Mouse (Mus musculus) midbrain, embryonic 11.5 days (tissue): ENCODE measurements around the gene Trim29. TPM values are rescaled to one million over a fixed set of nuclear protein-coding genes. Genes with fewer than 3 reads are reported as not detected.
A peak's percentile ranks its signal among the peaks of the same experiment; 100 is the strongest.

ENCODE experiments used
- ATAC-seq: fragments of 200-750 bp; cut with Nextera tagmentation; 2 replicates; pipeline ENCODE4 v1.8.0; 2017; ENCODE audit warnings: moderate TSS enrichment, moderate library complexity; ENCODE audit not compliant: low FRiP score
- DNase-seq: peaks from one replicate; pipeline ENCODE4 v3.0.0; 2015; ENCODE audit warnings: low spot score; ENCODE audit errors: missing footprints
- H3K27ac ChIP-seq: fragments of 300-500 bp; sonication (generic); 2 replicates; pipeline ENCODE4 v1.5.1; 2014; ENCODE audit warnings: low read depth, low read length
- H3K27me3 ChIP-seq: fragments of 300-500 bp; sonication (generic); 2 replicates; pipeline ENCODE4 v1.6.1; 2014; ENCODE audit warnings: mild to moderate bottlenecking, low read length, moderate library complexity, mixed read lengths; ENCODE audit not compliant: control insufficient read depth, insufficient read depth
- H3K36me3 ChIP-seq: fragments of 300-500 bp; sonication (generic); 2 replicates; pipeline ENCODE4 v1.6.1; 2014; ENCODE audit warnings: mild to moderate bottlenecking, low read length, moderate library complexity, mixed read lengths; ENCODE audit not compliant: control insufficient read depth, insufficient read depth
- H3K4me1 ChIP-seq: fragments of 300-500 bp; sonication (generic); 2 replicates; pipeline ENCODE4 v1.6.1; 2014; ENCODE audit warnings: low read length; ENCODE audit not compliant: control insufficient read depth, insufficient read depth
- H3K4me2 ChIP-seq: fragments of 300-500 bp; sonication (generic); 2 replicates; pipeline ENCODE4 v1.6.1; 2014; ENCODE audit warnings: mild to moderate bottlenecking, moderate library complexity
- H3K4me3 ChIP-seq: fragments of 300-500 bp; sonication (generic); 2 replicates; pipeline ENCODE4 v1.5.1; 2014; ENCODE audit warnings: low read depth, low read length
- H3K9ac ChIP-seq: fragments of 300-500 bp; sonication (generic); 2 replicates; pipeline ENCODE4 v1.6.1; 2014; ENCODE audit warnings: low read length
- H3K9me3 ChIP-seq: fragments of 300-500 bp; sonication (generic); 2 replicates; pipeline ENCODE4 v1.6.1; 2016; ENCODE audit warnings: low read length; ENCODE audit not compliant: control insufficient read depth
- WGBS: fragments of 180-500 bp; shearing (Covaris S2); extraction: QIAGEN DNeasy Blood & Tissue Kit; methylation state at CpG from one replicate; pipeline ENCODE4 v1.1.7; 2014; 5-methylcytosine and 5-hydroxymethylcytosine counted together
- polyA plus RNA-seq: library from polyadenylated mRNA; unstranded; fragments of >200 nt; fragmentation: Nextera tagmentation; extraction: Ambion mirVana; gene quantifications from 2 replicates; pipeline ENCODE4 v1.2.1, GENCODE M21; 2014

The Trim29 gene
- polyA plus RNA-seq, 1 experiment from 2014 or later, result 0.57 TPM

DNA sequence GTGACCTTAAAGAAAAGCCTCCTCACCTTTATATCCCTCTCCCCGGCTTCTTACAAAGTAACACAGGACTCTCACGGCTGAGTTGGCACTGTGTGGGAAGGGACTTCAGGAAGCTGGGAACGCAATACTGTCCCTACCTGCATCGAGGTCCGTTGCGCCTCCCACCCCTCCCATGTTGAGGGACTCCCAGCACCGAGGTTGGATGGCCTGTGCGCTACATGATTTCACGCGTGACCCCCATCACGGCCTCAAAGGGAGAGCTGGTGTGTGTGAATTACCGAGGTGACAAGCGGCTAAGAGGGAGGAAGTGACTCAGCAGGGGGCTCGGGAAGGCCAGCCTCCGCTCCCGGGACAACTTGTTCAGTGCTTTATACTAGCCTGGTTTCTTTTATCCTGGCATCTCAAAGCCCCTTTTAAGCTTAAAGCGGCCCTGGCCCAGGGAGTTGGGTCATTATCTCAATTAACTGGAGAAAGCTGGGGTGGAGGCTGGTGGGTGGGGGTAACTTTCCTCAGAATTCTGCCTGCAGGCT is 39.9 kb upstream of the Trim29 start:
- 1% methylated on average over 17 of the region's 17 CpGs for WGBS
- Histone ChIP-seq H3K4me2 (peak overlapping the region; percentile 27; the same call in 1 of the 2 replicates), H3K9me3 (no peaks in the 10 kb centered on the region), H3K4me3 (no peak overlapping the region), H3K4me1 (peaks cover 19% of the 10 kb centered on the region; the same call in 1 of the 2 replicates), H3K27ac (no peak overlapping the region), H3K9ac (no peak overlapping the region), H3K36me3 (no peaks in the 10 kb centered on the region), H3K27me3 (peaks cover 30% of the 10 kb centered on the region)
- ATAC-seq, result no peak
- DNase-seq, result peak; percentile 91

DNA sequence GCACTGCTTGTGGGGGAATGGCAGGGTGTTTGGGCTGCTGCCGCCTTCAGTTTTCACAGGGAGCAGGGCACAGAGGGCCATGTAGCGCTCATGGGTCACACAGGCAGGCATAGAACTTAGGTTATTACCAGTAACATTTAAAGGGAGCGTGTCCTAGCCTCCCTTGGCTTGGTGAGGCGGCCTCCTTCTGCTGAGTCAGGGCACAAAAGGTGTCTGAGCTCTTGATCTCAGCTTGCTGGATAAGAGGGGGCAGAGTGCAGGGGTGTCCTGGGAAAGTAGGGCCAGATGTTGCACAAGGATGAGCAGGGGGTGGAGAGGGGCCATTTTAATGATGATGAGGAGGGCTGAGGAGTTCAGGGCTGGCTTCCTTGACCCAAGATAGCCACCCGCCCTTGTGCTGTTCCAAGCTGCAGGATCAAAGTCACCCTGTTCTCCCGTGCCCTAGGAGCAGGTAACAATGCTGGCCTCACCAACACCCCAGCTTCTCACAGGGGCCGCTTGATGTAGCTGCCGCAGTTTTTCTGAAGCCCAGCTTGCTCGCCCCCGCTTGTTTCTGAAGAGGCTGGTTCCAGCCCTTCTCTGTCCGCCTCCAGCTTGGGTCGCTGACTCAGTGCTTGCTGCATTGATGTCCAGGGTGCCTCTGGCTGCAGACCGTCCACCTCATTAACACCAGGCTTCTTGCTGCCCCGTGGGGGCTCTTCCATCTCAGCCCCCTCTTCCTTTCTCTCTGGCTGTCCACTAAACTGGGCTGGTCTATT is 38.7 kb upstream of the Trim29 start:
- Histone ChIP-seq H3K4me3 (no peak overlapping the region), H3K36me3 (no peaks in the 10 kb centered on the region), H3K9ac (no peak overlapping the region), H3K27ac (no peak overlapping the region), H3K4me1 (peaks cover 19% of the 10 kb centered on the region; the same call in 1 of the 2 replicates), H3K4me2 (no peak overlapping the region), H3K27me3 (peaks cover 30% of the 10 kb centered on the region), H3K9me3 (no peaks in the 10 kb centered on the region)
- DNase-seq (peak; percentile 85), ATAC-seq (no peak)
- WGBS, result 41% methylated on average over 14 of the region's 14 CpGs

DNA sequence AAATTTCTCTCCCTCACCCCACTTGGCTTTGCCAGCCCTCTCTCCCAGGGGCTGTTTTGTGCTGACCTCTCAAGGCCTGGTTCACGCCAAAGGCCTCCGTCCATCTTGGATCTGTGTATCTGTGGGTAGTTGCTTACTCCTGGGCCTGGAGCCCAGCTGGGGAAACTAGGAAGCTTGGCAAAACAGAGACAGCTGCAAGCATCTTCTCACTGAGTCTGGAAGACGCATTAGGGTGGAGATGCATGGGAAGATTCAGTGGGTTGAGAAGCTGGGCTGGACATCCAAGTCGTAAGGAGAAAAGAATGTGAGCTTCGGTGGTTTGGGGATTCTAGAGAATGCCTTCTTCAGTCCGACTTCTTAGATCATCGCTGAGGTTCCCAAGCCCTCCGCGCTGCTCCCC is 36.9 kb upstream of the Trim29 start:
- Histone ChIP-seq H3K4me3 (no peak overlapping the region), H3K9ac (no peak overlapping the region), H3K27ac (no peak overlapping the region), H3K27me3 (peaks cover 30% of the 10 kb centered on the region), H3K36me3 (no peaks in the 10 kb centered on the region), H3K4me2 (no peak overlapping the region), H3K4me1 (peaks cover 19% of the 10 kb centered on the region; the same call in 1 of the 2 replicates), H3K9me3 (no peaks in the 10 kb centered on the region)
- DNase-seq (no peak), ATAC-seq (no peak)
- WGBS, result 82% methylated on average over 9 of the region's 9 CpGs

DNA sequence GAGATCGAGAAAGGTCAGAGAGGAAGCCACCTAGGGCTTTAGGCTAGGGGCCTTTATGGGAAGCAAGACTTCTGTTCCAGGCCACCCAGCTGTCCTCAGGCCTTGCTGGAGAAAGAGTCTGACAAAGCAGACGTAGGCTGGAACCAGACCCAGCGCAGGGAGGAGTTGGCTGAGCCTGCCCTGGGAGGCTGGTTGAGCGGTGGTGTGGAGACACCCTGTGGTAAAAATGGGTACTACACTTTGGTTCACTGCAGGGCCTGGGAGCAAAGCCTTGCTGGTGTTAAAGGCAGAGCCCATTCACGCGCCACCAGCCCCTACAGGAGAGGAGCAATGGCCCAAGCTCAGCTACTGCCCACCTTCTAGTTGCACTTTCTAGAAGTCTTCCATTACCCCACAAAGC is 26.4 kb upstream of the Trim29 start:
- Histone ChIP-seq H3K4me3 (no peak overlapping the region), H3K9me3 (no peaks in the 10 kb centered on the region), H3K36me3 (no peaks in the 10 kb centered on the region), H3K27ac (no peak overlapping the region), H3K4me1 (no peaks in the 10 kb centered on the region), H3K4me2 (no peak overlapping the region), H3K9ac (no peak overlapping the region), H3K27me3 (no peaks in the 10 kb centered on the region; the same call in 1 of the 2 replicates)
- DNase-seq, result peak; percentile 98
- ATAC-seq, result peak; percentile 83
- whole genome bisulfite sequencing, result 5% methylated on average over 6 of the region's 6 CpGs

DNA sequence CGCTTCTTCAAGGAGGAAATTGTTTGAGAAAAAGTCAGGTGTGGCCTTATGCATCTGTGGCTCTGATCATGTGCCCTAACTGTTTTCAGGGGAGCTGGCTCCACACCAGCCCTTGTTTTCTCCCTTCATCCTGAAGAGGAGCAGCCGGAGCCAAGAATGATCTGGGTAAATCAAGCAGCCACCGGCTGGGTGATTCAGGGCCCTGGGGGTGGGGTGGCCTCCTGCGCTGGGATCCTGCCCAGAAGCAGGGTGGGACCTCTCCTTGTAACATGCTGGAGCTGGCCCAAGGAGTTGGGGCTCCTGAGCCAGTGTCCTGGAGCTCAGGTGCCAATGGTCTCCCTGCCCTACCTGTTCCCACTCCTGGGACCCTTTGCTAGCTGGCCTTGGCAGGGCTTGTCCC is 25.4 kb upstream of the Trim29 start:
- WGBS, result 85% methylated on average over 4 of the region's 4 CpGs
- DNase-seq (no peak), ATAC-seq (no peak)
- H3K36me3 ChIP-seq, result no peaks in the 10 kb centered on the region
- H3K4me1 ChIP-seq, result no peaks in the 10 kb centered on the region
- no peak overlapping the region for H3K9ac ChIP-seq
- no peaks in the 10 kb centered on the region; the same call in 1 of the 2 replicates for H3K27me3 ChIP-seq
- H3K27ac ChIP-seq, result no peak overlapping the region
- no peak overlapping the region for H3K4me2 ChIP-seq
- no peaks in the 10 kb centered on the region for H3K9me3 ChIP-seq
- H3K4me3 ChIP-seq, result no peak overlapping the region

DNA sequence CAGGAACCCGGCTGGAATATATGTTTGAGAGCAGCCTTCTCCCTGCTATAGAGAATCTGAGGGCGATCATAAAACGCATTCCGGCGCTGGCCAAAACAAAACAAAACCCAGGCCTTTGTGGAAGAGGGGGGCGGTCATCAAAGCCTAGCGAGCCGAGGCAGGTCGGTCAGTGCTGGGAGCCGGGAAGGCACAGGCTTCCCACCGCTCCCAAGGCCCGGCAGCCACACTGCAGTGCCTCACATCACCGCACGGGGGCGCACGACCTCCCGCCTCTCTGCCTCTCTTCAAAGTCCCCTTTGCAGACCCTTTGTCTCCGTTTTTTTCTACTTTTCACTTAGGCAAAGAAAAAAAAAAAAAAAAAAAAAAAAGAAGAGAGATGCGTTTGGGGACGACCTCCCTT is 23.8 kb upstream of the Trim29 start:
- Histone ChIP-seq H3K9ac (peak overlapping the region; percentile 24; the same call in 1 of the 2 replicates), H3K4me1 (no peaks in the 10 kb centered on the region), H3K9me3 (no peaks in the 10 kb centered on the region), H3K36me3 (no peaks in the 10 kb centered on the region), H3K27me3 (no peaks in the 10 kb centered on the region; the same call in 1 of the 2 replicates), H3K4me2 (peak overlapping the region; percentile 21), H3K4me3 (no peak overlapping the region), H3K27ac (no peak overlapping the region)
- WGBS, result 1% methylated on average over 20 of the region's 20 CpGs
- DNase-seq, result peak; percentile 99
- peak; percentile 56; the same call in 1 of the 2 replicates for ATAC-seq

DNA sequence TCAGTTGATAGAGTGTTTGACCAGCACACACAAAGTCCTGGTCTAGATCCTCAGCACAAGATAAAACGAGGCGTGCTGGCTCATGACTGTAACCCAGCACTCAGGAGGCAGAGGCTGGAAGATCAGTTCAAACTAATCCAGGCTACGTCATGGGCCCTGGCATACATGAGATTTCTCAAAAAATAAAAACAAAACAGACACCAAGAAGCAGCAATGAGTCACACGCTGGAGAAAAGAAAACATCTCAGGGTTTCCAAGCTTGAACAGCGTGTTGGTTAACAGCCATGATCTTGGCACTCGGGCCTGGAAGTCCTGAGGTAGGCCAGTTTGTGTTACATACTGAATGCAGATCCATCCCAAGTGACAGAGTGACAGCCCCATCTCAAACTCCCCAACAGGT is 17.6 kb upstream of the Trim29 start:
- Histone ChIP-seq H3K9ac (no peak overlapping the region), H3K27ac (no peak overlapping the region), H3K4me3 (no peak overlapping the region), H3K9me3 (no peaks in the 10 kb centered on the region), H3K4me1 (no peaks in the 10 kb centered on the region), H3K36me3 (no peaks in the 10 kb centered on the region), H3K4me2 (no peak overlapping the region), H3K27me3 (no peaks in the 10 kb centered on the region)
- no peak for ATAC-seq
- WGBS, result 86% methylated on average over 6 of the region's 6 CpGs
- no peak for DNase-seq

DNA sequence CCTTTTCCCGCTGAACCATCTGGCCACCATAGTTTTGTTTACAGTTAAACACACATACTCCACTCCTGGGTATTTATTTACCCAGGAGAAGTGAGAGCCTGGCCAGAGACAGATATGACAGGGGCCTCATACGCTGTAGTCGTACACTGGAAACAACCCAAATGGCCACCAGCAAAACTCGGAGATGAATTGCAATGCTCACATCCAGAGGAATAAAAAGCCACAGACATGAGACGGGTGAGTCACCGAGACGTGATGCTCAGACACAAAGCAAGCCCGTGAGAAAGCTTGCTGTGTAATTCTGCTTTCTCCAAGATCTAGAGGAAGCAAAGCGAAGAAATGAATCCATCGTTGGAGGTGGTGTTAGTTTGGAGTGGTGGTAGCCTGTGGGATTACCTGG is 10.3 kb upstream of the Trim29 start:
- WGBS, result 79% methylated on average over 10 of the region's 10 CpGs
- no peak overlapping the region for H3K4me2 ChIP-seq
- H3K27ac ChIP-seq, result no peak overlapping the region
- H3K27me3 ChIP-seq, result no peaks in the 10 kb centered on the region
- H3K36me3 ChIP-seq, result no peaks in the 10 kb centered on the region
- ATAC-seq (no peak), DNase-seq (no peak)
- H3K9me3 ChIP-seq, result no peaks in the 10 kb centered on the region
- no peaks in the 10 kb centered on the region for H3K4me1 ChIP-seq
- no peak overlapping the region for H3K4me3 ChIP-seq
- H3K9ac ChIP-seq, result no peak overlapping the region

DNA sequence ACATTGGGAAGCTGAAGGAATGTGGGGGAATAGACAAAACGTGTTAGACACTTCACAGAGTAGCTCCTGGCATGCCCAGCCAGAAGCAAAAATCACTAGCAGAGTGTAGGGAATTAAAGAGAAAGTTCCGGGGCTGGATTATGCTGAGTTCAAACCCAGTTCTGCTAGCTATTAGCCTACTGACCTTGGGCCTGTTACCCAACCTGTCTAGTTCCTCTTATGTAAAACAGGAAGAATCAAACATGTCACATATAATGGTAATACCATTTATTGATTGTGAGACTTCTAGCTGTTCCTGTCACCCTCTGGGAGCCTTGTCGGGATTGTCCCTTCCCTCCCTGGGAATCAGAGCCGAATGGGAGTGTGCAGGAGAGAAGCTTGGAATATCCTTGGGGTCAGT is 7.7 kb upstream of the Trim29 start:
- no peaks in the 10 kb centered on the region for H3K27me3 ChIP-seq
- H3K9ac ChIP-seq, result no peak overlapping the region
- no peak overlapping the region for H3K27ac ChIP-seq
- no peaks in the 10 kb centered on the region for H3K36me3 ChIP-seq
- ATAC-seq (no peak), DNase-seq (no peak)
- no peaks in the 10 kb centered on the region for H3K4me1 ChIP-seq
- WGBS, result 76% methylated on average over 4 of the region's 4 CpGs
- no peak overlapping the region for H3K4me3 ChIP-seq
- no peak overlapping the region for H3K4me2 ChIP-seq
- H3K9me3 ChIP-seq, result no peaks in the 10 kb centered on the region
